Mouse (Mus musculus) urinary bladder, postnatal 14 days (tissue): ENCODE results near the gene Nipal3.

Experiments
- DNase-seq: peaks from one replicate; pipeline ENCODE4 v3.0.0; 2021; ENCODE audit warnings: low spot score

The Nipal3 gene

GRCm38 (mm10) chr4:135433443-135434394 is 61.1 kb downstream of the Nipal3 start, which contains the start of gene Rcan3:
Rcan3 (minus strand) TSS chr4:135433853.
- peak; percentile 76 for DNase-seq

- no peak for DNase-seq
These were observed 61.8 kb downstream of the Nipal3 start for GRCm38 (mm10) chr4:135433086-135433442.

GRCm38 (mm10) chr4:135429990-135430760 is 64.7 kb downstream of the Nipal3 start:
- DNase-seq, result no peak

GRCm38 (mm10) chr4:135429383-135429782 is 65.5 kb downstream of the Nipal3 start:
- no peak for DNase-seq

- no peak for DNase-seq
These were observed 68.3 kb downstream of the Nipal3 start for GRCm38 (mm10) chr4:135426587-135426986.

GRCm38 (mm10) chr4:135425625-135426024 is 69.2 kb downstream of the Nipal3 start:
- DNase-seq, result no peak

- no peak for DNase-seq
These were observed 73.9 kb downstream of the Nipal3 start for GRCm38 (mm10) chr4:135420961-135421360.

- DNase-seq, result no peak
These were observed 74.4 kb downstream of the Nipal3 start for GRCm38 (mm10) chr4:135420416-135420815.

GRCm38 (mm10) chr4:135419996-135420395 is 74.8 kb downstream of the Nipal3 start:
- no peak for DNase-seq

GRCm38 (mm10) chr4:135416367-135416766 is 78.5 kb downstream of the Nipal3 start:
- no peak for DNase-seq

GRCm38 (mm10) chr4:135413491-135413890 is 81.3 kb downstream of the Nipal3 start:
- DNase-seq, result no peak

- peak; percentile 66 for DNase-seq
These were observed 83.2 kb downstream of the Nipal3 start for GRCm38 (mm10) chr4:135411633-135412032.

GRCm38 (mm10) chr4:135406180-135406579 is 88.7 kb downstream of the Nipal3 start:
- DNase-seq, result peak; percentile 79

- DNase-seq, result no peak
These were observed 89.9 kb downstream of the Nipal3 start for GRCm38 (mm10) chr4:135404916-135405315.

- DNase-seq, result no peak
These were observed 90.8 kb downstream of the Nipal3 start for GRCm38 (mm10) chr4:135404048-135404447.

GRCm38 (mm10) chr4:135401881-135402280 is 93.0 kb downstream of the Nipal3 start:
- DNase-seq, result no peak

- DNase-seq, result peak; percentile 14
These were observed 96.8 kb downstream of the Nipal3 start, which contains the start of gene Ncmap for GRCm38 (mm10) chr4:135397991-135398390. Ncmap (minus strand) TSS chr4:135398227.

GRCm38 (mm10) chr4:135397551-135397950 is 97.3 kb downstream of the Nipal3 start:
- DNase-seq, result peak; percentile 20

- no peak for DNase-seq
These were observed 98.5 kb downstream of the Nipal3 start for GRCm38 (mm10) chr4:135396303-135396702.
